Mouse (Mus musculus): ENCODE data around the gene Nanos2.

The Nanos2 gene

DNA sequence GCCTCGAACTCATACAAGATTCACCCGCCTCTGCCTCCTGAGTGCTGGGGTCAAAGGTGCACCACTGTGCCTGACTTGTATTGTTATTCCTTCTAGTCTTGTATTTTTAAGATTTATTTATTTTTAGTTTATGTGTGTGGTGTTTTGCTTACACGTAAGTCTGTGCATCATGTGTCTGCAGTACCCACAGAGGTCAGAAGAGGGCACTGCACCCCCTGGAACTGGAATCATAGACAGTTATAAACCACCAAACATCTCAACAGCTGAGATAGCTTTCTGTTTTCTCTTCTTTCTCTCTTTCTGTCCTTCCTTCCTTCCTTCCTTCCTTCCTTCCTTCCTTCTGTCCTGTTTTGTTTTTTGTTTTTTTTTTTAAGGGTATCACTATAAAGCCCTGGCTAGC is 16.2 kb upstream of the Nanos2 start:
- no peak for TF ChIP-seq GATA4 (IDR thresholded peaks at IDR 0.05; ENCODE audit: insufficient replicate concordance, low read length)

DNA sequence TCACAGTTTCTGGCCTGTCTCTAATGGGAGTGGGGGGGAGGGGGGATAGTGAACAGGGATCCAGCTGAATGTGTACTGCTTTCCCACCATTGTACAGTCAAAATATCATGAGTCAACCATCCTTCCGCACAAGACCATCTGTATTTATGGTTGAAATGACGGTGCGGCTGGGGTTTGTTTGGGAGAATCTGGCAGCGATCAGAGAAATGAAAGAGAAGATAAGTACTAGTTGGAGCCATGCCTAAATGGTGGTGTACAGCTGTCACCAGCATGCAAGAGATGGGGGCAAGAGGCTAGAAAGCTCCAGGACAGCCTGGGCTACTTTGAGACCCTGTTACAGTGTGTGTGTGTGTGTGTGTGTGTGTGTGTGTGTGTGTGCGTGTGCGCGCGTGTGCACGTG is 8.8 kb upstream of the Nanos2 start:
- TF ChIP-seq GATA4 (IDR thresholded peaks at IDR 0.05; ENCODE audit: insufficient replicate concordance, low read length): no peak

DNA sequence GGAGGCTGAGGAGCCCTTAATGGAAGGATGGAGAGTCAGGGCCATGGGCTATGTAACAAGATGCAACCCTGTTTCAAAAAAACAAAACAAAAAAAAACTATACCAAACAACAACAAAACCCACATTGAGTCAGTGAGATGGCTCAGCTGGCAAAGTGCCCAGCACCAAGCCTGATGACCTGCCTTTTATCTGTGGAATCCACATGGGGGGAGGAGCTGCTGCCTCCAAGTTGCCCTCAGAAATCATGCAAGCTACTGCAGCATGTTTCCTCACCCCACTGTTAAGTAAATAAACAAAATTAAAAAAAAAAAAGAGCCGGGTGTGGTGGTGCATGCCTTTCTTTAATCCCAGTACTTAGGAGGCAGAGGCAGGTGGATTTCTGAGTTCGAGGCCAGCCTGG is 697 bp upstream of the Nanos2 start:
- TF ChIP-seq GATA4 (IDR thresholded peaks at IDR 0.05; ENCODE audit: insufficient replicate concordance, low read length): no peak

DNA sequence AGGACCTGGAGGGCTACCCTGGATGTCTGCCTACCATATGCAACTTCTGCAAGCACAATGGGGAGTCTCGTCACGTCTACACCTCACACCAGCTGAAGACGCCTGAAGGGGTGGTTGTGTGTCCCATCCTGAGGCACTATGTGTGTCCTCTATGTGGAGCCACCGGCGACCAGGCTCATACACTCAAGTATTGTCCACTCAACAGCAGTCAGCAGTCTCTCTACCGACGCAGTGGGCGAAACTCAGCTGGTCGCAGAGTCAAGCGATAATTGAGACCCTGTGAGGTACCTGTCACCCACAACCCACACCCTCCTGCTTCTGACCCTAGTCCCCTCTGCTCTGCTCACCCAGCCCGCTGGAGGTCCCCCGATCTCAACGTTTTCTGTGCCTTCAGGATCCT is 547 bp downstream of the Nanos2 start:
- TF ChIP-seq GATA4 (IDR thresholded peaks at IDR 0.05; ENCODE audit: insufficient replicate concordance, low read length): no peak

DNA sequence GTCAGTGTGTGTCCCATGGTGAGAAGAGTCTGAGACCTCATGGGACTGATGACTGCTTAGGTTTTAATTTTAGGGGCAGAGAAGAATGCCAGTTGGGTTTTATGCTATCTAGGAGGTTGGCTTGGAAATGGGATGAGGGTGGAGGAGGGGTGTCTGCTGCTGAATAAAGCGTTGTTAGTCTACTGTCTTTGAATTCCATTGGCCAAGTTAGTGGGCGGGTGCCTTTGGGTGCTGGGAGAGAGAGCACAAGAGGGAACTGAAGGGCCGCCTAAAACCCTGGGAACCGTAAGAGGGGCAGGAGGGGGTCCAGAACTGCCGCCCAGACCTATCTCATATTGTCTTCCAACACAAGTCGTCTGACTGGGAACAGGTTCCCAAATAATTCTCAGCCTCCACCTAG is 1.6 kb downstream of the Nanos2 start:
- TF ChIP-seq GATA4 (IDR thresholded peaks at IDR 0.05; ENCODE audit: insufficient replicate concordance, low read length): no peak

DNA sequence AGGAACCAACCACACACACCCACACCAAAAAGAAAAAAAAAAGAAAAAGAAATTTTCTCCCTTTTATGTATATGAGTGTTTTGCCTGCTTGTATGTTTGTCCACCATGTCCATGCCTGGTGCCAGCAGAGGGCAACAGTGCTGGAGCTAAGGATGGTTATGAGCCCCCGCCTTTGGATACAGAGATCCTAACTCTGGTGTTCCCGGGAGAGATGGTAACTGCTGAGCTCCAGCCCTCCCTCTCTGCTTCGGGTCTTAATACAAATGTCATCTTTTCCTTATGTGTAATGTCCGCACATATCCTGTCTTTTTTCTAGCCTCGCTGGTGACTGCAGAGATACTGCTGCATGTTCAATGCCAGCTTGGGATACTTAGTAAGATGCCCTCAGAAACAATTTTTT is 2.8 kb downstream of the Nanos2 start:
- TF ChIP-seq GATA4 (IDR thresholded peaks at IDR 0.05; ENCODE audit: insufficient replicate concordance, low read length): no peak

DNA sequence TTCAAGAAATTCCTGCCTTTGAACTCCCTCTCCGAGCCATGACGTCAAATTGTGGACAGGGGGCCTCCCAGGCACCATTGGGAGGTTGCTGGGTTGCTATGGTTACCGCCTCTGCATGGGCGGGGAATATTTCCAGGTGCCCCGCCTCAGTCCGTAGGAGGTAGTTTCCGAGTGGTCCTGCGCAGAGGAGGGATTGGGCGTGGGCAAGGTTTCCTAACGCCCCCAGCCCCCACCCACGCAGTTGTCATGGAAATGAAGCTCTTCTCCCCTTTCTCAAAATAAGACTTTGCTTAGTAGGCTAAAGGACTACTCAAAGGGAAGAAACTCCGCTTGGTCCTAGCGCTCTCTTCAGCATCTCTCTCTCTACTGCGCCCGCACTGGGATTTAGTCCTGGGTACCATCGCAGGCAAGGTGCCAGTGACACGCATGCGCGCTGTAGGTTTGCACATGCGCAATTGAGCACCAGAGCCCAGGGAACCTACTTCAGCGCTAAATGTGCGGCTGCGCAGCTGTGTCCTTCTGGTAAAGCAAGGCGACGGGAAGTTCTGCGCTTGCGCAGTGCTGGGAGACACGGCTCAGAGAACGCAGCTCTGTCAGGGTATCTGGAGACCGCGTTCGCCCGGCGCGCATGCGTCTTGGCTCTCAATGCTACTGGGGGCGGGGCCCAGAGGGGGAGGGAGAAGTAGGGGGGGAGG is 3.5 kb downstream of the Nanos2 start, which contains the start of gene Mypop:
TSS of gene Mypop (plus strand) at position 645 of the 695 bp plus-strand sequence.
- no peak for TF ChIP-seq GATA4 (IDR thresholded peaks at IDR 0.05; ENCODE audit: insufficient replicate concordance, low read length)

DNA sequence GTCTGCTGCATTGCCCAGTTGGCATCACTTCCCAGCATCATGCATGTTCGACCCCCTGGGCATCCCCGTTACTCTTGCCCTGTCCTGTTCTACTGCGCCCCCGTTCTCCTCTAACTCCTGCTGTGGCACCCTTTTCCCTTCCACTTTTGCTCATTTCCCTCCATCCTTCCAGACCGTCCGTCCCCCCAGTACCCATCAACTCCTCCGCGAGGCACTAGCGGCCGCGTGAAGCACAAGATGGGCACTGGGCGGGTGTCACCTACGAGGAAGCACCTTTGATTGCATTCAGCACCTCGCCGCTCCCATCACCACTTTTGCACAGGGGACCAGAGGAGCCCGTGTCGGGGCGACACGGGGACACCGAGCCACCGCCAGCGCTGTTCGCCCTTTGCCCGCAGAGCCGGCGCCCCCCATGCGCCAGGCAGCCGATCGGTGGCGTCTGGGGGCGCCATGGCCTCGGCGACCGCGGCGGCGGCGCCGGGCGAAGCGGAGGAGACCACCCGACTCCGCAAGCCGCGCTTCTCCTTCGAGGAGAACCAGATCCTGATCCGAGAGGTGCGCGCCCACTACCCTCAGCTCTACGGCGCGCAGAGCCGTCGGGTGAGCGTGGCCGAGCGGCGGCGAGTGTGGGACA is 4.6 kb downstream of the Nanos2 start:
- TF ChIP-seq GATA4 (IDR thresholded peaks at IDR 0.05; ENCODE audit: insufficient replicate concordance, low read length): no peak

DNA sequence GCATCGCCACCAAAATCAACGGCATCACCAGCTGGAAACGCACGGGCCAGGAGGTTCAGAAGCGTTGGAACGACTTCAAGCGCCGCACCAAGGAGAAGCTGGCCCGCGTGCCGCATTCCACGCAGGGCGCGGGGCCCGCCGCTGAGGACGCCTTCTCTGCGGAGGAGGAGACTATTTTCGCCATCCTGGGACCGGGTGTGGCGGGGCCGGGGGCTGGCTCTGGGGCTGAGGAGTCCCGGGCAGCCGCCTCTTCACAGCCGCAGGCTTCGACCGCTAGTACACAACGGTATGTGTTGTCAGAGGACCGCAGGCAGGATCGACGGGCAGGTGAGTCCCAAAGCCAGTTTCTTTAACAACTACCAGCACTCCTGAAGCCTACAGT is 5.1 kb downstream of the Nanos2 start:
- no peak for TF ChIP-seq GATA4 (IDR thresholded peaks at IDR 0.05; ENCODE audit: insufficient replicate concordance, low read length)

DNA sequence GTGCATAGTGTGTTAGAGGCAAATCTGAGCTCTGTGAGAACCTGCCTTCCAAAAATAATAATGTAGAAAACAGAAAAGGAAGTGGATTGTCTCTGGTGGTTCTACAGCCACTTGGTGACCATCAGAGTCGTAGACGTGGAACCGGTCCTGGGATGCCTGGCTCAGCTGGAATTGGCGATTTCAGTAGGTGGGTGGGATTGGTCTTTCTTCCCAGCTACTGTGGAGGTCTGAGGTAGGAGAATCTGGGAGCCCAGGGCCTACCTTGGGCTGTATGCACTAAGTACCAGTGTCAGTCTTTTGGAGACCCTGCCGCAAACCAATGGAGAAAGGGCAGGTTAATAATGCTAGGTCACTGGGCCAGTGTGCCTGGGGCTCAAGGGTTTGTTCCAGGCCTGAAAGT is 5.8 kb downstream of the Nanos2 start:
- TF ChIP-seq GATA4 (IDR thresholded peaks at IDR 0.05; ENCODE audit: insufficient replicate concordance, low read length): no peak

DNA sequence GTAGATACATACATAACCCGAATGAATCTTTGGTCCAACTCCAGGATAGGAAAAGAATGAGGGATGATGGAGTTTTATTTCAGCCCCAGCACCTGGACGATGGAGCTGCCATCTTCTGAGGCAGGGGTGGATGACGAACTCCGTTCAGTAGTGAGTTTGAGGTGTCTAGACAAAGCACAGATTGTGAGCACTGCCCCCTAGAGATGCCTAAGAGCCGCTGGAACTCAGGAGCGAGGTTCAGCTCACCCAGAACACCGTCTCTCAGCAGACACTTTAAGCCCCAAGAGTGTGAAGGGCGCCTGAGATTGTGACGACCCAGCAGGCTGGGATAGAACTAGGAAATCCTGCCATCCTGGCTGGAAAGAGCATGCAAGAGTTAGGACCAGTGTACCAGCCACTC is 11.6 kb downstream of the Nanos2 start:
- no peak for TF ChIP-seq GATA4 (IDR thresholded peaks at IDR 0.05; ENCODE audit: insufficient replicate concordance, low read length)

DNA sequence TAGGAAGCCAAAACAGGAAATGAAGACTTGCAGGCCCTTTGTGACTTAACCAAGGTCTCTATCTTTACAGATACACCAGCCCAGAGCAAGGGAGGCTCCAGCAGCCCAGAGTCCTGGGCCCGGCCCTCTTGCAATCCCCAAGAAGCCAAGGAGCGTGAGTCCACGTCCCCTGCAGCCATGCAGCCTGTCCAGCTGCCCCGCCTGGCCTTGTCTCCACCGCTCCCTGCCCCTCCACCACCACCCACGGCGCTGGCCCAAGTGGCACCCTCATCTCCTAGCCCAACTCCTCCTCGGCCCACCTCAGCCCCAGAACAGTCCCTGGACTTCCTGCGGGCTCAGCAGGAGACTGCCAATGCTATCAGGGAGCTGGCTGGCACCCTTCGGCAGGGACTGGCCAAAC is 13.2 kb downstream of the Nanos2 start:
- no peak for TF ChIP-seq GATA4 (IDR thresholded peaks at IDR 0.05; ENCODE audit: insufficient replicate concordance, low read length)

DNA sequence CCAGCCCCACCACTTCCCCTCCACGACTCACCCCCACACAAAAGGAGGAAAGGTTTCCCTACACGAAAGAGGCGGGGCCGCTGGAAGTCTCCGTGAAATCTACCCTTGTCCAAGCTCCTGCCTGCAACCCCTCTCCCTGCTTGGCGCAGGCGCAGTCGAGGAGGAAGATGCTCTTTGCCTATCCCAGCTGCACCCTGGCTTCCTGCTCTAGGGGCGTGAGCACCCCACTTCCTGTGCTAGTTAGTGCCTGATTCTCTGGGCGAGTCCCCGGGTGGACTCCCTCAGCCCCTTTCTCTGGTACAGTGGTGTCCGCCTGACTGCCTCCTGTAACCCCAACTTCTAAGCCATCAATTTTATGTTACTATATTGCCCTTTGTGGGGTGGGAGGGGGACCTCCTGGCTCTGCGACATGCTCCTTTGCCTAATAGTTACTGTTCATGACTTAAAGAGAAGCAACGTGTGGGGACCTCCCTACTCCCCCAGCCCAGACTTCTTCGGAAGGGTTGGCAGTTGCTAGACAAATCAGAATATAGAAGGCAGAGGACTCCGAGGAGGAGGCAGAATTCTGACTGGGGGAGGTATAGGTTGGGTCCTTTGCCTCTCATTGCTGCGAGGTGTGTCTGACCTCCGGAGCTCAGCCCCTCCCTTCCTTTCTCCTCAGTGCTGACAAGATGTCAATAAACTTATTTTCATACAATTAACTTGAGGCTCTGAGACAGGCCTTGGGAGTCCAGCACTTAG is 14.0 kb downstream of the Nanos2 start:
- no peak for TF ChIP-seq GATA4 (IDR thresholded peaks at IDR 0.05; ENCODE audit: insufficient replicate concordance, low read length)

DNA sequence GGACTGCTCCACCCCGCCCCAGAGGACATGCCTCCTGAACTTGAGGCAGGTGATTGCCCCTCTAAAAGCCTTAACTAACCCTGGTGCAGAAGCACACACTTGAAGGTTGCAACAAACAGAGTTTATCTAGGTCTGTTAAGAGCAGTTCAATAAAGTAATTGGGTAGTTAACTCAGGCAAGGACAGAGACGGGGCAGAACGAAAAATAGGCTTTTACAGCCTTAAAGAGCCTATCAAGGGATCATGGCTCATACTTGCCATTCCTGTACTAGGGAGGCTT is 14.5 kb downstream of the Nanos2 start:
- TF ChIP-seq GATA4 (IDR thresholded peaks at IDR 0.05; ENCODE audit: insufficient replicate concordance, low read length): no peak

DNA sequence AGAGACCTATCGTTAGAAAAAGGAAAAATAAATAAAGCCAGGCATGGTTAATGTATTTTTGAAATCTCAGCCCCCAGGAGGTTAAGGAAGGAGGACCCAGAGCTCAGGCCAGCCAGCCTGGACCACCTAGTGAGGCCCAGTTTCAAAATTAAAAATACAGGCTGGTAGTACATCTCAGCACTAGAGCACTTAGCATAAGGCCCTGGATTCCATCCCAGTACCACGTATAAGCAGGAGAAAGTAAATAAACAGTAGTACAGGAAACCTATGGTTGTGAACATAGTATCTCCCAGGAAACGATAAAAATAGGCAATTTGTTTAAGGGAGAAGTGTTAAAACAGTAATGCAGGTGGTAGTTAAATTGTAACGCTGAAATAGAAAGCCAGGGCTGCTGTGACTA is 14.9 kb downstream of the Nanos2 start:
- TF ChIP-seq GATA4 (IDR thresholded peaks at IDR 0.05; ENCODE audit: insufficient replicate concordance, low read length): no peak

DNA sequence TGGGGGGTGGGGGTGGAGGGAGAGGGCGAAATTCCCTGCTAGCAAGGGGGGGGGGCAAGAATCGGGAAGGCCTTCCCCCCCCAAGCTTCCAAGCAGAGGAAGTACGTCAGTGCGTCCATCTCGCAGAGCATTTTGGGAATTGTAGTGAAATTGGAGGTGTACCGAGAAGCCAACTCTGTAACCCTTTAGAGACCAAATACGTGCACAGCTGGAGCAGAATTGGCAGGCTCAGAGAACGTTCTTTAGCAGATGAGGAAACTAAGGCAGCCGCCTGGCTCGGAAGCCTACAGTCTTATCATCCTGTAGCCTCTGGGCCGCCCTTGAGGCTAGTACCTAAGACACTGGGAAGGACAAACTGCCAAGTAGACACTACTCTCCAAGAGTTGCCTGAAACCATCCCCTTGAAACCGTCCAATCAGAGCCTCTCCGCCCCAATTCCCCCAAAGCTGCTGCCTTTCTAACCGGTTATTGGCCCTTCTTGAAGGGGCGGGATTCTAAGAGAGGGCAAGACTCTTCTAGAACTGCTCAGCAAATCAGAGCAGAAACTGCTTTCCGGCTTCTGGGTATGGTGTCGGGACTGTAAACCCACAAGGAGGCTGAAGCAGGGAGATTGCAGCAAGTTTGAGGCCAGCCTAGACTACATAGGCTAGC is 15.8 kb downstream of the Nanos2 start:
- TF ChIP-seq GATA4 (IDR thresholded peaks at IDR 0.05; ENCODE audit: insufficient replicate concordance, low read length): no peak
